23 mouse cellular contexts compared by ENCODE assay signal in genomic region chr9:35145829-35146228, GRCm38 (mm10).
"Had no signal": no experiment of that assay in that cellular context is flagged by ENCODE, and none has a peak within 500 bp of the region (broad histone marks: within the 10 kb centered on the region; RNA-seq: fewer than 3 reads in every experiment).

No protein-coding gene starts in this region.

- H3K9ac ChIP-seq: heart, embryonic 12.5 days; hindbrain, embryonic 13.5 days; kidney, embryonic 15.5 days; limb, embryonic 13.5 days; limb, embryonic 15.5 days; liver, embryonic 14.5 days had no signal

- H3K36me3 ChIP-seq: heart, embryonic 10.5 days; heart, embryonic 12.5 days; hindbrain, embryonic 13.5 days; kidney, embryonic 15.5 days; limb, embryonic 13.5 days; limb, embryonic 15.5 days had no signal

- H3K4me2 ChIP-seq: heart, embryonic 12.5 days; hindbrain, embryonic 13.5 days; kidney, embryonic 15.5 days; limb, embryonic 13.5 days; limb, embryonic 15.5 days had no signal

- H3K27me3 ChIP-seq: heart, embryonic 12.5 days; hindbrain, embryonic 13.5 days; kidney, embryonic 15.5 days; limb, embryonic 13.5 days; limb, embryonic 15.5 days had no signal

- ATAC-seq: hindbrain, postnatal 0 days; intestine, embryonic 16.5 days had no signal

- H3K27ac ChIP-seq: heart, embryonic 10.5 days; hindbrain, embryonic 13.5 days; hindbrain, postnatal 0 days; kidney, embryonic 15.5 days; kidney, postnatal 0 days; limb, embryonic 13.5 days; limb, embryonic 15.5 days; liver, embryonic 14.5 days had no signal

- H3K9me3 ChIP-seq: heart, embryonic 10.5 days; heart, embryonic 12.5 days; hindbrain, embryonic 13.5 days; kidney, embryonic 15.5 days; limb, embryonic 13.5 days; limb, embryonic 15.5 days had no signal

- DNase-seq: gastrocnemius, postnatal 14 days; gastrocnemius, postnatal 36 days; heart, adult 18-20 months; heart, postnatal 14 days; heart, postnatal 36 days; kidney, adult 11 months; kidney, adult 2 months; kidney, adult 9 months; kidney, postnatal 14 days; kidney, postnatal 36 days; layer of hippocampus, adult 9-11 months; layer of hippocampus, postnatal 36 days; left cerebral cortex, postnatal 4 days had no signal

- H3K4me1 ChIP-seq: hindbrain, embryonic 13.5 days; kidney, embryonic 15.5 days; limb, embryonic 15.5 days had no signal

- H3K4me3 ChIP-seq: heart, embryonic 10.5 days; heart, embryonic 12.5 days; hindbrain, embryonic 13.5 days; kidney, embryonic 15.5 days; limb, embryonic 13.5 days; limb, embryonic 15.5 days had no signal
